Mouse (Mus musculus) kidney, adult 8-10 months (tissue): ENCODE results near the gene Mfap1b.
A peak's percentile ranks its signal among the peaks of the same experiment; 100 is the strongest.
"Not testable (repeated sequence)": the region's sequence is repeated elsewhere in the genome, so short reads cannot be mapped to it uniquely, and the experiment has no call there.

Experiments
- DNase-seq, 2 experiments: peaks; one replicate each; pipeline ENCODE4 v3.0.0; 2022

Gene Mfap1b

DNA sequence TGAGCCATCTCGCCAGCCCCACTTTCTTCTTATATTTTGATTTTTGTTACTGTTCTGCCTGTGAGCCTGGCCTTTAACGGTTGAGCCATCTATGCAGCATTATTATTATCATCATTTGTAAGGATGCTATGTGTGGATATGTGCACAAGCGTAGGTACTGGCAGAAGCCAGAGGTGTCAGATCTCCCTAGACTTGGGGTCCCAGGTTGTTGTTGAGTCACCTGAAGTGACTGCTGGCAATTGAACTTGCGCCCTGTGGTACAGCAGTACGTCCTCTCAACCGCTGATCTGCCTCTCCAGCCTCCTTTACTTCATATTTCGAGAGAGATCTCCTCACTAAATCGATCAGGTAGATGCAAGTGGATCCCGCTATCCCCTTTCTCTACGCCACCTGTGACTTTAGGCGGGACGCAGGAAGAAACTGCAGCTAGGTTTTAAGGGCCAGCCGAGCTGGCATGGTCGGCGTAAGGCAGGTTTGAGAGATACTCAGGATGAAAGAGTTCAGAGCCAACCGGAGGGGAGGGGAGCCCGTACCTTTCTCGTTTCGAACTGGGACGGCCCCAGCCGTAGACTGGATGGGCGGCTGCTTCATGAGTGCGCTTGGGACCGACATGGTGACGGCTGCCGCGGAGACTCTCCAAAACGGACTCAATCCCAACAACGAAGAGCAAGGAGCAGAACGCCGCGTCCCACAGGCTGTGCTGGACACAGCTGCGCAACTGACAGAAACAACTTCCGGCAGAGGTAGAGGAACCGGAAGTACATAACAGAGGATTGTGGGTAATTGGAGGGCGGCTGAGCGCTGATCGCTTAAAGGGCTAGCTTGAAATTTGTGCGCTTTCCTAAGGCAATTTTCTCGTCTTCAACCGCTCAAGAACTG lies at the start of gene Mfap1b:
Gene Mfap1b (minus strand): TSS at position 767 of the 879 bp plus-strand sequence.
- peak; percentile 85 to 86 for DNase-seq

DNA sequence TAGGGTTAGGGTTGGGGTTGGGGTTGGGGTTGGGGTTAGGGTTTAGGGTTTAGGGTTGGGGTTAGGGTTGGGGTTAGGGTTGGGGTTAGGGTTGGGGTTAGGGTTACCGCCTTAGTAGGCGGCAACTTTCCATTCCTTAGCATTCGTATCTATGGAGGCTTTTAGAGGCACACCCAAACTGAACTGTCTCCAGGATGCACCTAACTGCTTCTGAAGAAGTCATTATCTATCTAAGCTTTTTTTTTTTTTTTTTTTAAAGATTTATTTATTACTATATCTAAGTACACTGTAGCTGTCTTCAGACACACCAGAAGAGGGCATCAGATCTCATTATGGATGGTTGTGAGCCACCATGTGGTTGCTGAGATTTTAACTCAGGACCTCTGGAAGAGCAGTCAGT lies 49.0 kb upstream of the Mfap1b start:
- DNase-seq: not testable (repeated sequence)

DNA sequence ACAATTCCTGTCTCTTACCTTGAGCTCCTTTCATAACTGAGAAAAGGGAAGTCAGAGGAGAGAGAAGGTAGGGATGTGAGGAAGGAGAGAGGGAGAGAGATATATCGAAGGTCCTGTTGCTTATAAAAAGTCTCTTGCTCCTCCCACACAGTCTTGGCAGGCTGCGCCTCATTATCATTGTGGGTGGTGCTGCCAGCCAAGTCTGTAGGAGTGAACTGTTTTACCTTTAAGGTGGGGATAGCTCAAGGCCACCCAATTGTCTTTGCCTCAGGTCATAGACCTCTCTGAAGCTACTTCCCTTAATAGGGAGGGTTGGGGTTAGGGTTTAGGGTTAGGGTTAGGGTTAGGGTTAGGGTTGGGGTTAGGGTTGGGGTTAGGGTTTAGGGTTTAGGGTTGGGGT lies 48.1 kb upstream of the Mfap1b start:
- no peak for DNase-seq

DNA sequence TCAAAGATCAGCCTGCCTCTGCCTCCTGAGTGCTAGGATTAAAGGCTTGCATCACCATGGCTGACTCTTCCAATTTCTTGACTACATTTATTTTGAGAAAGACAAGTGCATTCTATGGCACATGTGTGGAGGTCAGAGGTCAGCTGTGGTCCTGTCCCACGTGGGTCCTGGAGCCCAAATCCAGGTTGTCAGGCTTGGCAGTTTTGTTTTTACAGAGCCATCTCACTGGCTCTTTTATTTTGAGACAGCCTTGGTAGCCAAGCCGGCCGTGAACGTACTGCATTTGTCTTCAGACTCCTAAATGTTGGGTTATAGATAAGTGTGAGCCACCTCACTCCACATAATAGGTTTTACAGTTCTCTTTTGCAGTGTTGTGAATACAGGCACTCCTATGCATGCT lies 44.8 kb upstream of the Mfap1b start:
- DNase-seq: not testable (repeated sequence)

GRCm38 (mm10) chr2:121518106-121518505 lies 44.2 kb upstream of the Mfap1b start:
- DNase-seq: no peak

GRCm38 (mm10) chr2:121514211-121514610 lies 40.3 kb upstream of the Mfap1b start:
- DNase-seq: no peak

DNA sequence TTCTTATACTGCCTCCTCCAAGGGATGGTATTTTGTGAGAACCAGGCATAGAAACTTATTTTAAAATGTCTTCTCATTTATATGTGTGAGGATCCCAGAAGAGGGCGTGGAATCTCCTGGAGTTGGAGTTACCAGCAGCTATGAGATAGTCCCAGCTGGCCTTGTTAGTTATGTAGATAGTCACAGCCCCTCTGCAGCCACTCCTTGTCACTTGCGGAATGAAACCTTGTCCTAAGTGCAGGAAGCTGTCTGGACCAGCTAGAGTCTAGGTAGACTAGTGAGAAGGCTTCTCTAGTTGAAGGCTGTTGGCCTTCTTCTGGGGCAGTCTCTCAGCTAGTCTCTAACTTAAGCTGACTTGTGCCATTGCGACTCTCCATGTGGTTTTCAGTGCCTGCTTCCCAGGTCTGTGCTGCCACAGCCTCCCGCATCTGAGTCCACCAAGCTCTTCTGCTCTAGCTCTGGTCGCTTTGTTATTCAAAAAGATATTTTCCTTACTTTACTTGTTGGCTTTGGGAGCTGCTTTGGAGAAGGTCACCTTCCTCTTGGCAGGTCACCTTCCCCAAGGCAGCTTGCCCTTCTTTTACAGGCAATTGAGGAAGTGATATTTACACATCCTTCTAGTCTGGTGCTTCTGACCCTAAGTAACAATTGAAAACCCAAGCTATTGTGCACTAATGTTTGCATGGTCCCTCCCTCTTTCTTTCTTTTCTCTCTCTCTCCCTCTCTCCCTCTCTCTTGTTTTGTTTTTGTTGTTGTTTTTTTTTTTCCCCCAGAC lies 39.3 kb upstream of the Mfap1b start:
- DNase-seq: not testable (repeated sequence)

DNA sequence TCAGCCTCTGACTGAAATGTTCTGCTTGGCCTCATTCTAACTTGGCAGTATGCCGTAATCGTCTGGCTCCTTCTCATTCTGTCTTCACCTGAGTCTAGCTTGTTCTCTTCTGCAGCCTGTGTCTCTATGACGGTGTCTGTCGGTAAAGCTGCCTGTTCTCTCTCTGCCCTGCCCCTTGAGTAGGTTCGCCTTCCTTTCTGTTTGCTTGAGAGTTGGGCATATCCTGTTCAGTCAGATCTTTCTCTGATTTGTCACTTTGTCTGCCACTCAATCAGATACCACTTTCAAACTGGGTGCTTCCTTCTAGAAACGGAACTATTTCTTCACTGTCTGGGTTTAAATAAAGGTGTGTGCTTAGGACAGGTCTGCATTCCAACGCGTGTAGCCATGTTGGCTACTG lies 37.5 kb upstream of the Mfap1b start:
- no peak for DNase-seq

DNA sequence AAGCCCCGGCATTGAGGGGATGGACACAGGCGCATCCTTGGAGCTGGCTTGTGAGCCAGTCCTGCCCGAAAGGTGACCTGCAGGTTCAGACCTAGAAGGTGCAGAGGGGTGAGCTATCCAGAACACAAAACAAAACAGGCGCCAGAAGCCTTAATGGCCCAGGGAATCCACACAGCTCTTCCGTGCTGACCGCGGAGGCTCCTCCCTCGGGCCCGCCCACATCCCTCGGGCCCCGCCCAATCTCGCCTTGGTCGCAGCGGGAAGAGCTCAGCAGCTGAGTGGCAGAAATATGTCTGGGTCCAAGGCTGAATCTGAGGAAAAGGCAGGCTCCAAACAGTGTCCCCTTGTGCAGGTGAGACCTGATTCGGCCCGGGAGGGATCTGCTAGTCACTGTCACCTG lies 35.7 kb upstream of the Mfap1b start:
- peak; percentile 78 to 81 for DNase-seq

DNA sequence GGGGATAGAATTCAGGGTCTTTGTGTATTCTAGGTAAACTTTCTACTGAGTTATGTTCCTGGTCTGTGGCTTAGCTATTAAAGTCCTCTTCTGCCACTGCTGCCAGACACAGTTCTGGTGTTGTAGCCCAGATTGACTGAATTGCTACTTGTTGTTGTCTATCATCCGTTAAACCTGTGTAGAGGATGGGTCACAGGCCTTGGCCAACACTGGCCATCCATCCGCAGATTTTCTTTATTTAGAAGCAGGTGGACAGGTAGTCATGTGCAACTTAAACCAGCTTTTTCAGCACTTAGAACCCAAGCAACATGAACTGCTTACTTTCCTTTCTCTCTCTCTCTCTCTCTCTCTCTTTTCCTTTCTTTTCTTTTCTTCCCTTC lies 34.1 kb upstream of the Mfap1b start:
- DNase-seq: no peak

GRCm38 (mm10) chr2:121507173-121507950 lies 33.5 kb upstream of the Mfap1b start:
- no peak for DNase-seq

DNA sequence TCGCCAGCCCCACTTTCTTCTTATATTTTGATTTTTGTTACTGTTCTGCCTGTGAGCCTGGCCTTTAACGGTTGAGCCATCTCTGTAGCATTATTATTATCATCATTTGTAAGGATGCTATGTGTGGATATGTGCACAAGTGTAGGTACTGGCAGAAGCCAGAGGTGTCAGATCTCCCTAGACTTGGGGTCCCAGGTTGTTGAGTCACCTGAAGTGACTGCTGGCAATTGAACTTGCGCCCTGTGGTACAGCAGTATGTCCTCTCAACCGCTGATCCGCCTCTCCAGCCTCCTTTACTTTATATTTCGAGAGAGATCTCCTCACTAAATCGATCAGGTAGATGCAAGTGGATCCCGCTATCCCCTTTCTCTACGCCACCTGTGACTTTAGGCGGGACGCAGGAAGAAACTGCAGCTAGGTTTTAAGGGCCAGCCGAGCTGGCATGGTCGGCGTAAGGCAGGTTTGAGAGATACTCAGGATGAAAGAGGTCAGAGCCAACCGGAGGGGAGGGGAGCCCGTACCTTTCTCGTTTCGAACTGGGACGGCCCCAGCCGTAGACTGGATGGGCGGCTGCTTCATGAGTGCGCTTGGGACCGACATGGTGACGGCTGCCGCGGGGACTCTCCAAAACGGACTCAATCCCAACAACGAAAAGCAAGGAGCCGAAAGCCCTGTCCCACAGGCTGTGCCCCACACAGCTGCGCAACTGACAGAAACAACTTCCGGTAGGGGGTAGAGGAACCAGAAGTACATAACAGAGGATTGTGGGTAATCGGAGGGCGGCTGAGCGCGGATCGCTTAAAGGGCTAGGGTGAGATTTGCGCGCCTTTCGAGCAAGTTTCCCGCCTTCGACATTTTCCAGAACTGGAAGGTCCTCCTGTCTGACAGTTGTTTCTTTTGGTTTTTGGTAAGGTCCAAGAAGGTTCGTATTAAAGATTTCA lies 32.3 kb upstream of the Mfap1b start, which contains the start of the genes Mfap1a and Wdr76:
Gene Mfap1a (minus strand): TSS at position 724 of the 941 bp plus-strand sequence.
Gene Wdr76 (plus strand): TSS at position 782 of the 941 bp plus-strand sequence.
- peak; percentile 87 to 89 for DNase-seq

DNA sequence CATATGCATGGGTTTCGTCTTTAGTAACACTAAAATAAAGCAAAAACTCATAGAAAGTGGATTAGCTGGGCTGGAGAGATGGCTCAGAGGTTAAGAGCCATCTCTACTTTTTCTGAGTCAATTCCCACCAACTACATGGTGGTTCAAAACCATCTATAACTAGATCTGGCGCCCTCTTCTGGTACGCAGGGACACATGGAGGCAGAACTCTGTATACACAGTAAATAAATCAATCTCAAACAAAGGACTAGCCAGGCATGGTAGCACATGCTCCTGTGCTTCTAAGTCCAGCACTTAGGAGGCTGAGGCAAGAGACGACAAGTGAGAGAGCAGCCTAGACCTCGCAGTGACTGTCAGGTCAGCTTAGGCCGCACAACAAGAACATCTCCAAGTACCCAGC lies 27.7 kb upstream of the Mfap1b start:
- DNase-seq: not testable (repeated sequence)

DNA sequence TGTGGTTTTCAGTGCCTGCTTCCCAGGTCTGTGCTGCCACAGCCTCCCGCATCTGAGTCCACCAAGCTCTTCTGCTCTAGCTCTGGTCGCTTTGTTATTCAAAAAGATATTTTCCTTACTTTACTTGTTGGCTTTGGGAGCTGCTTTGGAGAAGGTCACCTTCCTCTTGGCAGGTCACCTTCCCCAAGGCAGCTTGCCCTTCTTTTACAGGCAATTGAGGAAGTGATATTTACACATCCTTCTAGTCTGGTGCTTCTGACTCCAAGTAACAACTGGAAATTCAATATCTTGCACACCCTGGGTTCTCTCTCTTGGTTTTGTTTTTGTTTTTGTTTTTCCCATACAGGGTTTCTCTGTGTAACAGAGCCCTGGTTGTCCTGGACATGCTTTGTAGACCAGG lies 10.5 kb upstream of the Mfap1b start:
- DNase-seq: not testable (repeated sequence)

DNA sequence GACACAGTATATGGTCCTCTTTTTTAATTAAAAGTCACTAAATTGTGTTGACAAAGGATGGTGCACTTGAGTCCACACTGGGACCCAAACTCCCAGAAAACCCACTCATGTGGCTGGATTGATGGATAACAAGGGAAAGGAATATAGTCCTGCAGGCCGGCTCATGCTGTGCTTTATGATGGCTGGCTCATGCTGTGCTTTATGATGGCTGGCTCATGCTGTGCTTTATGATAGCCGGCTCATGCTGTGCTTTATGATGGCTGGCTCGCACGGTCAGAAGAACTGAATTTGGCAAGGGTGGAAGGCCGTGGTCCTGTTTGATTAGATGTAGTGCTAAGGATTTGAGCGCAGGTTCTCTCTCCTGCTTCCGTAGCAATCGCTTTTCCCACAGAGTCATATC lies 9.7 kb upstream of the Mfap1b start:
- DNase-seq: no peak

GRCm38 (mm10) chr2:121480916-121481315 lies 7.0 kb upstream of the Mfap1b start:
- not testable (repeated sequence) for DNase-seq

GRCm38 (mm10) chr2:121480498-121480897 lies 6.6 kb upstream of the Mfap1b start:
- DNase-seq: peak in 1 of 2 experiments; percentile 18

GRCm38 (mm10) chr2:121477491-121478266 lies 3.8 kb upstream of the Mfap1b start:
- no peak for DNase-seq

- DNase-seq: not testable (repeated sequence)
These were observed 1.4 kb upstream of the Mfap1b start for GRCm38 (mm10) chr2:121475306-121475705.

GRCm38 (mm10) chr2:121474180-121474535 lies 291 bp upstream of the Mfap1b start:
- no peak for DNase-seq

DNA sequence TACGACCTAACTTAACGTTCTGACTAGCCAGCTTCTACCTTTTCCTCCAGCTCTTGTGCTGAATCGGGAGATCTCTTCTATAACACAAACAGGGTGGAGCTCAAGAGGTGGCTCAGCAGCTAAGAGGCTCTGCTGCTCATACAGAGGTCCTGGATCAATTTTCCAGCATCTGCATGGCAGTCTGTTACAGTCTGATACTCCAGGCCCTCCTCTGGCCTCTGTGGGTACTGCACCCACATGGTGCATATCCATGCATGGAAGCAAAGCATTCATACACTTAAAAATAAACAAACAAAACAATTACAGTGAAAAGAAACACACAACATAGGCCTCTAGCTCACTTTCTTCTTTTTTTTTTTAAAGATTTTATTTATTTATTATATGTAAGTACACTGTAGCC lies 1.1 kb downstream of the Mfap1b start:
- DNase-seq: not testable (repeated sequence)
